Mouse (Mus musculus): ENCODE measurements around the gene Stxbp5. TPM values are rescaled to one million over a fixed set of nuclear protein-coding genes. Genes with fewer than 3 reads are reported as not detected.

The Stxbp5 gene
- polyA plus RNA-seq, 1 experiment = 48.5 TPM

DNA sequence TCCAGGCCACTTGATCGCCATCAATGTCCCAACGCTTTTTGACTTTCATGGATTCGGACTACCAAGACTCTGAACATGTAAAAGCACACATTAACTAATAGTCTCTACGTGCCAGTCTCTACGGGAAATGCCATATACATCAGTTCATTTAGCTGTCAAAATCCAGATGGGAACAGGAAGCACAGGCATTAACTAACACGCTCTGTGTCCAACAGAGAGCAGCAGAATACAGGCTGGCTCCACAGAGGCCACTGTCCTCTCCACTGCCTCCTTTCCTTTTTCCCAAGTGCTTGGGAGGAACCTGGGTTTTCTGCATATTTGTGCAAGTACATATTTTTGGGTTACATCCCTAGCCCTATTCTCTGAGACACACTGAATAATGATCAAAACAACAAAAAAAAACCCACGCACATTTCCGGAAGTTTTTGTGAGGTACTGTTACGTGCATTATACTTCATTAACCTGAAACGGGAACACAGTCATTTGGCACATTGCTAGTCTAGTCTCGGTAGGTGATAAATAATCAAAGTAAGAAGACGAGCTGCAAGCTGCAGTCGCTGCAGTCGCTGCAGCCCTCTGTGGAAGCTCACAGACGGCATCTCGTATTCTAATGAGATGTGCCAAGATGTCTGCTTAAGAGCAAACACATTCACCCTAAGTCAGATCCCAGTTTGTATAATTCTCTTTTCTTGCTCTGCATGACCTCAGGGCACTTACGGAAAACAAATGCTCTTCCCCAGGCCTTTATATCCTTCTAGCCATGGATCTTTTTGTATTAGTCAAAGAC, 33.9 kb downstream of the Stxbp5 start:
- no peak overlapping the region for H3K27ac ChIP-seq (ENCODE audit: insufficient read depth, low read depth, low read length)
- no peaks in the 10 kb centered on the region for H3K4me1 ChIP-seq (ENCODE audit: control insufficient read depth, insufficient read depth, low read length)
- no peak overlapping the region for H3K4me3 ChIP-seq (ENCODE audit: insufficient read depth, low read length)
- TF ChIP-seq CTCF (IDR thresholded peaks at IDR 0.05; ENCODE audit: low read depth, low read length) (no peak), POLR2A (IDR thresholded peaks at IDR 0.05; ENCODE audit: borderline replicate concordance, low read depth, low read length) (no peak)

DNA sequence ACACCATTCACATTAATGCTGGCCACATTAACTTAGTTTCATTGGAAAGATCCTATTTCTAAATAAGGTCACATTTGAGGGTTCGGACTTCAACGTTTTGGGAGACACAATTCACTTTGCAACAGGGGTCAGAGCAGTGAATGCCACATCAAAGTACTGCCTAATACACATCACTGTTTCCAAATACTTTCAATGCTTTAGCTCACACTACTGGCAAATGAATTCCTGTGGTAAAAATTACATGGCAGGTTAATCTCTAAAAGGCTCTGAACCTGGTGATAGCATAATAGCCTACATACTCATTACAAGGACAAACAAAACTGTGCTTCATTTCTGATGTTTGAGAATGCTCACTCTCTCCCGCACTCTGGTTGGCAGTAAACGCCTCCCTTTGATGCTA, 40.9 kb downstream of the Stxbp5 start:
- Histone ChIP-seq H3K4me1 (ENCODE audit: control insufficient read depth, insufficient read depth, low read length) (no peaks in the 10 kb centered on the region), H3K4me3 (ENCODE audit: insufficient read depth, low read length) (no peak overlapping the region), H3K27ac (ENCODE audit: insufficient read depth, low read depth, low read length) (no peak overlapping the region)
- no peak for TF ChIP-seq POLR2A (IDR thresholded peaks at IDR 0.05; ENCODE audit: borderline replicate concordance, low read depth, low read length)
- no peak for TF ChIP-seq CTCF (IDR thresholded peaks at IDR 0.05; ENCODE audit: low read depth, low read length)

DNA sequence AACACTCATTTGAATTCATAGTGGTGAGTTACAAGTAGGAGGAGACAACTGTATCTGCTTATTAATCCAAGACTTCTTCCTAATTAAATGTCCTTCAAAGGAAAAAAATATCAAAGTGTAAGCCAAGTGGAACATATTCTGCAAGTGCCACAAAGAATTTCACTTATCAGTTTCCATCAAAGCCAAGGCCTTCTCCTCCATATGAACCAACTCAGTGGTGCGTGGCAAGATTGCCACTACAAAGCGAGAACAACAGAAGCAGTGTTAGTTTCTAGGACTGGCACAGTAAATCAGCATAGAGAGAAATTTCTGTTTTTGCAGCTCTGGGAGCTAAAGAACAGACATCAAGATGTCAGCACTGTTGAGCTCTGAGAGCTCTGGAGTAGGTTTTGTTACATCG, 41.4 kb downstream of the Stxbp5 start:
- TF ChIP-seq POLR2A (IDR thresholded peaks at IDR 0.05; ENCODE audit: borderline replicate concordance, low read depth, low read length) (no peak), CTCF (IDR thresholded peaks at IDR 0.05; ENCODE audit: low read depth, low read length) (no peak)
- no peak overlapping the region for H3K4me3 ChIP-seq (ENCODE audit: insufficient read depth, low read length)
- H3K27ac ChIP-seq (ENCODE audit: insufficient read depth, low read depth, low read length) = no peak overlapping the region
- H3K4me1 ChIP-seq (ENCODE audit: control insufficient read depth, insufficient read depth, low read length) = no peaks in the 10 kb centered on the region

DNA sequence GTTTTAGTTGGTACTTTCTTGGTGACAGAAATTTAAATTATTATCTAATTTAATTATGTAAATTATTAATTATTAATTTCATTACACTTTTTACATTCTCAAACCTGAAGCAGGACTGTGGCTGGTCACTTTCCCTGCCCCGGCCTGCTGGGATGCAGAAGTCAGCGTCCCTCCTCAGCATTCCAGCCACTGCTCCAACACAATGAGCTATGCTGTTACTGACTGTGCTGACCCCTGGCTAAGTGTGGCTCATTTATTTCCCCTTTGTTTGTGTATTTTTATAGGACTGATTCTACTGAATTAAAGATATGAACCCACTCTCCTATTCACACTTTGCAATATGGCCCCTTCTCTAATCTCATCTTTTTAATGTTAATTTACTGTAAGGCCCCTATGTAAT, 43.0 kb downstream of the Stxbp5 start:
- Histone ChIP-seq H3K4me1 (ENCODE audit: control insufficient read depth, insufficient read depth, low read length) (no peaks in the 10 kb centered on the region), H3K27ac (ENCODE audit: insufficient read depth, low read depth, low read length) (no peak overlapping the region), H3K4me3 (ENCODE audit: insufficient read depth, low read length) (no peak overlapping the region)
- no peak for TF ChIP-seq POLR2A (IDR thresholded peaks at IDR 0.05; ENCODE audit: borderline replicate concordance, low read depth, low read length)
- no peak for TF ChIP-seq CTCF (IDR thresholded peaks at IDR 0.05; ENCODE audit: low read depth, low read length)

DNA sequence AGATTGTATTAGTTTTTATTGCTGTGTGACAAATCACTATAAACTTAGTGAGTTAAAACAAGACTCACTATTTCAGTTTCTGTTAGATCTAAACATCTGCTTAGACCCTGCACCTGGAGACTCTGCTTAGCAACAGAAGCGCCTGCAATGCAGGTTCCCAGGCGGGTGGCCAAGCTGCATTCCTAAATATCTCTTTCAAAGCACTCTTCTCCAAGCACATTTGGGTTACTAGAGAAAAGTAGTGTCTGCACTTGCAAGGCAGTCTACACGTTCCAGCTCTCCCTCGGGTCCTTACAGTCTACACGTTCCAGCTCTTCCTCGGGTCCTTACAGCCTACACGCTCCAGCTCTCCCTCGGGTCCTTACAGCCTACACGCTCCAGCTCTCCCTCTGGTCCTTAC, 44.1 kb downstream of the Stxbp5 start:
- TF ChIP-seq CTCF (IDR thresholded peaks at IDR 0.05; ENCODE audit: low read depth, low read length) (no peak), POLR2A (IDR thresholded peaks at IDR 0.05; ENCODE audit: borderline replicate concordance, low read depth, low read length) (no peak)
- H3K4me3 ChIP-seq (ENCODE audit: insufficient read depth, low read length) = no peak overlapping the region

DNA sequence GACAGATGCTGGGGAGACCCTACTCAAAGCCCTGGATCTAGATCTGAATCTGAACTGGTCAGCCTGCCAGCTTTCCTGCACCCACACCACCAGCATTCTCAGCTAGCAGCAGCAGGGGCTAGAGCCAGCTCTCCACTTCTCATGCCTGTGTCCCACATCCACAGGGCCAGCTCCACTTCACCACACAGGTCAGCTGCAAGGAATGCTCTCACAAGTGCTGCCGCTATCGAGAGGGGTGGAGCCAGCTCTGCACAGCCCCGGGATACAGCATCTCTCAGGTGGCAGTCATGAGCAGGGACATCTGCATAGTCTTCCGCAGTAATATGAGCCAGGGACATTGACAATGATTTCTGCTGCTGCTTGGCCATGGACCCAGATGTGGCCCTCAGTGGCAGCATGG, 54.5 kb downstream of the Stxbp5 start:
- H3K27ac ChIP-seq (ENCODE audit: insufficient read depth, low read depth, low read length) = no peak overlapping the region
- H3K4me1 ChIP-seq (ENCODE audit: control insufficient read depth, insufficient read depth, low read length) = no peaks in the 10 kb centered on the region
- H3K4me3 ChIP-seq (ENCODE audit: insufficient read depth, low read length) = no peak overlapping the region
- TF ChIP-seq CTCF (IDR thresholded peaks at IDR 0.05; ENCODE audit: low read depth, low read length) (no peak), POLR2A (IDR thresholded peaks at IDR 0.05; ENCODE audit: borderline replicate concordance, low read depth, low read length) (no peak)

More for the DNA sequence above, 44.1 kb downstream of the Stxbp5 start:
- Histone ChIP-seq H3K27ac (ENCODE audit: insufficient read depth, low read depth, low read length) (no peak overlapping the region), H3K4me1 (ENCODE audit: control insufficient read depth, insufficient read depth, low read length) (no peaks in the 10 kb centered on the region)

DNA sequence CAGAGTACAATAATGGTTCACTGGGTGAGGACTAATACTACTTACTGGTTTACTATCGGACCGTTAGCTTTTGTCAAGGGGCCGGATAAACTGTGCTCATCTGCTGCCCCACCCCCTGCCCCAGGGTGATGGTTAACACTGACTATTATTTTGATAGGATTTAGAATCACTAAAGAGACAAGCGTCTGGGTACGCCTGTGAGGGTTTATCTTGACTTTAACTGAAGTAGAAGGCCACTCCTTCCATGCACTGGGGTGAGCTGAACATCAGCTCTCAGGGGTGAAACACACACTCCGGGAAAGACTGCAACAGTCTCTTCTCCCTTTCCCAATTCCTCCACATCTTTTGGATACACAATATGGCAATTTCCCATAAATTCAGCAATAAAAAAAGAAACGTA, 61.5 kb downstream of the Stxbp5 start:
- TF ChIP-seq POLR2A (IDR thresholded peaks at IDR 0.05; ENCODE audit: borderline replicate concordance, low read depth, low read length) = no peak
- no peak for TF ChIP-seq CTCF (IDR thresholded peaks at IDR 0.05; ENCODE audit: low read depth, low read length)
- H3K4me3 ChIP-seq (ENCODE audit: insufficient read depth, low read length) = no peak overlapping the region

DNA sequence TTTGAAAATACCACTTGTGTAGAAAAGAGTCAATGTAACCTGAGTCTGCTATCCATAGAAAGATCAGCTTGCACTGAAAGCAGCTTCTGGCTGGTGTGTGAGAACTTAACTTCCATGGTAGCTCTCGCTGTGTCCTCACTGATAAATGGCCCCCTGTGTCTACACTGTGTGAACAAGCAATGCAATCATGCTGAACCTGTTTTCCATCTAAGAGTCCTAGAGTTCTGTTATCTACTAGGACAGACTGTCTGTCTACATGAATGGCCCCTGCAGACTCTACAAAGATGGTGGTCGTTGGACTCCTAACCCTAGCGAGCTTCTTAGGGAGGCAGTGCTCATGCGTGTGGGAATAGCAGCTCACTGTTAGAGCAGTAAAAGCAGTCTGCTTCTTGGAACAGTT, 65.9 kb downstream of the Stxbp5 start:
- Histone ChIP-seq H3K27ac (ENCODE audit: insufficient read depth, low read depth, low read length) (no peak overlapping the region), H3K4me3 (ENCODE audit: insufficient read depth, low read length) (no peak overlapping the region), H3K4me1 (ENCODE audit: control insufficient read depth, insufficient read depth, low read length) (no peaks in the 10 kb centered on the region)
- TF ChIP-seq POLR2A (IDR thresholded peaks at IDR 0.05; ENCODE audit: borderline replicate concordance, low read depth, low read length) = no peak
- no peak for TF ChIP-seq CTCF (IDR thresholded peaks at IDR 0.05; ENCODE audit: low read depth, low read length)

More for the DNA sequence above, 61.5 kb downstream of the Stxbp5 start:
- no peak overlapping the region for H3K27ac ChIP-seq (ENCODE audit: insufficient read depth, low read depth, low read length)
- no peaks in the 10 kb centered on the region for H3K4me1 ChIP-seq (ENCODE audit: control insufficient read depth, insufficient read depth, low read length)

DNA sequence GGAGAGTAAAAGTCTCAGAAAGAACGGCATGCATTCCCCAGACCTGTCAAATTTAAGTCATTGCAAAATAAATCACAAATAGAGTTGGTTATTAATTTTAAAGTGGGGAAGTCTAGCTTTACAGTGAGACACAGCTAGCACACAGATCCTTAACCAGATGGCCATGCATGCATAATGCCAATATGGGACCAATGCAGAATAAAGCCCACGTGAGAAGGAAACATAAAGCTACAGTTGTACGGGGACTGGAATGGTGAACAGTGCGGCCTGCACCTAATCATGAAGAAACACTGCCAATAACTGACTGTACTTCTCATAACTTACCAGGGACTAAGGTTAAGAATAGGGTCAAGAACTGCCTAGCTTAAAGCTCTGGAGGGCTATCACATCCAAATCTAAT, 67.9 kb downstream of the Stxbp5 start:
- H3K27ac ChIP-seq (ENCODE audit: insufficient read depth, low read depth, low read length) = no peak overlapping the region
- H3K4me3 ChIP-seq (ENCODE audit: insufficient read depth, low read length) = no peak overlapping the region
- no peaks in the 10 kb centered on the region for H3K4me1 ChIP-seq (ENCODE audit: control insufficient read depth, insufficient read depth, low read length)
- no peak for TF ChIP-seq CTCF (IDR thresholded peaks at IDR 0.05; ENCODE audit: low read depth, low read length)
- no peak for TF ChIP-seq POLR2A (IDR thresholded peaks at IDR 0.05; ENCODE audit: borderline replicate concordance, low read depth, low read length)

DNA sequence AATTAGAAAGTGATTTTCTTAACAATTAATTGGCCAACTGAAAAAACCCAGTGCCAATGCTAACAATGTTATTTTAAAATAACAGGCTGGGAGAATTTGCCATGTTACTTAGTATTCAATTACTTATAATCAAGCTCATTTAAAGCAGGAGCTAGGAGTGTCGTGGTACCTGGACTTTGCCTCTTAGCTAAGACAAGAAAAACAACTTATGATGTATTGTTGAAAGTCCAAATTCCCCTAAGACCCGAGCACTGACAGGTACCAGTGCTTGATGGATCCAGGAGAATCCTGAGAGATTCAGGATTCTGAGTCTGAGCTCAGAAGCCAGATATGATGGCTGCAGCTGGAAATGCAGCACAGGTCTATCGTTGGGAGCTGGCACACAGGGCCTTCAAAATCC, 71.1 kb downstream of the Stxbp5 start:
- TF ChIP-seq POLR2A (IDR thresholded peaks at IDR 0.05; ENCODE audit: borderline replicate concordance, low read depth, low read length) (no peak), CTCF (IDR thresholded peaks at IDR 0.05; ENCODE audit: low read depth, low read length) (no peak)
- no peak overlapping the region for H3K27ac ChIP-seq (ENCODE audit: insufficient read depth, low read depth, low read length)
- no peak overlapping the region for H3K4me3 ChIP-seq (ENCODE audit: insufficient read depth, low read length)
- no peaks in the 10 kb centered on the region for H3K4me1 ChIP-seq (ENCODE audit: control insufficient read depth, insufficient read depth, low read length)
